Mouse (Mus musculus) B cell, adult 2 months (primary cell): ENCODE data around the gene Ogg1.

ENCODE experiments used
- DNase-seq, 2 experiments: peaks; one replicate each; pipeline ENCODE4 v3.0.0; 2022

The Ogg1 gene

GRCm38 (mm10) chr6:113373491-113373890, 46.7 kb downstream of the Ogg1 start:
- DNase-seq, result no peak

DNA sequence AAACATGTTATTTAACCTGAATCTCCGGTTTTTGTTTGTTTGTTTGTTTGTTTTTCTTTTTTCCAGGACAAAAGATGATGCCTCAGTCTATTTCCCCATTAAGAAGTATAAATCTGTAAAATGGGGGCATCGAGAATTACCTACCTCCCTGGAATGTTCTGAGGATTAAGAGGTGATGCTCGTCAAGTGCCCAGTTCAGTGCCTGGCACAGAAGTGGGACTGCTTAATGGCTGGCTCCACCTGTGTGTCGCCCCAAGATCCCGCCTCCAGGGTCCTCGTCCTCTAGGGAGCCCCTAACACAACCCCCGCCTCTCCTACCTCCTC, 50.4 kb downstream of the Ogg1 start:
- DNase-seq, result no peak

DNA sequence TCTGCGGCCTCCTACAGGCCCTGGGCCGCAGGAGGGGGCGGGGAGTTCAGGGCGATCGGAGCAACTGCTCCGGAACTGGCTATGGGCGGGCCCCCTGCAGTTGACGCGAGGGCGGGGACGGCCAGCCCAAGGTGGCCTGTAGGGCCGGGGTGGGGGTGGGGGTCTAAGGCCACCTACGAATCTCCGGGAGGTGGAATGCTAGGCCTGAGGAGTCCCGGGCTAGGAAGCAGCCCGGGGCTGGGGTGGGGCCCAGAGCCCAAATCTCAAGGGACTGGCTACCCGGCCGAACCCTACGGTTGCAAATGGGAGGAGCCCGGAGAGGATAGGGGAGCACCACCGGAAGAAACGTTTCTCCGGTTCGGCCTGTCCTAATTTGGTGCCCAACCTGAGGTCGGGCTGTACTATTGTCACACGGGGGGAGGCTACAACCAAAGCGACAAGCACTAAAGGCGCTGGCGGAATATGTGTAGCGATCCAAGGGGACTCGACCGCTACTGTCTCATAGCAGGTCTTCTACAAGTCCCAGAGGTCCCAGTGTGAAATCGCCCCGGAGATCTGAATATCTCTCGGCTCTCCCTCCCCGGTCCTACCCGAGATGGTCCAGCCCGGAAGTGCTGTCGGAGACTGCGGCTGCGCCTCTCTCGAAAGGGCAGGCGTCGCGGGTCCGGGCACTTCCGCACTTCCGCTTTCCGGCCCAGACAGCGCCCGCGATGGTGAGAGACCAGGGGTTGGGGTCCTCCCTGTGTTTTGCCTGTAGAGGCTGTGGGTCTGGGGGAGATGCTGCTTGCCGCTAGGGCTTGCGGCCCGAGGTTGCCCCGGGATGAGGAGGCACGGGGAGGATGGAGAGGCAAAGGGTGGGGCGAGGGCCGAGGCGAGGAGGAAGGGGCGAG, 51.0 kb downstream of the Ogg1 start, which contains the start of the genes Tada3 and Arpc4:
TSS of gene Tada3 (minus strand) at position 388 of the 890 bp plus-strand sequence.
TSS of gene Arpc4 (plus strand) at position 620 of the 890 bp plus-strand sequence.
- DNase-seq, result peak; percentile 94

DNA sequence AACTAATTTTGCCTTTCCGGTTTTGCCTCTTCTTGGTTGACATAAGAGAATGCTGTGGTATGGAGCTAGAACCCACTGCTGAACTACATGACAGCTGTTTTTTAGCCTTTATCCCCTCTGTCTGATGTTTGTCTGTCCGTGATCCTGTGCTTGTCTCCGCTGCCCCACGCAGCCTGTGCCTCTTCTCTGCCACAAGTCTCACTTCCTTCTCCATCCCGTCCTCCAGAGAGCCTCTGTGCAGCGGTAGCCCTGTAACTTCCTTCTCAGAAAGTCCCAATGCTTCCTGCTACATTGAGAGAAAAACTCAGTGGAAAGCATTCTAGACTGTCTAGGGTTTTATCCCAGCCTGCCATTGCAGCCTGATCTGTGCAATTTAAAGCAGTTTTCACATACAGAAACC, 52.5 kb downstream of the Ogg1 start:
- DNase-seq, result peak; percentile 37 to 43

- DNase-seq, result peak in 1 of 2 experiments; percentile 9
Observed at GRCm38 (mm10) chr6:113380480-113380879, 53.7 kb downstream of the Ogg1 start.

DNA sequence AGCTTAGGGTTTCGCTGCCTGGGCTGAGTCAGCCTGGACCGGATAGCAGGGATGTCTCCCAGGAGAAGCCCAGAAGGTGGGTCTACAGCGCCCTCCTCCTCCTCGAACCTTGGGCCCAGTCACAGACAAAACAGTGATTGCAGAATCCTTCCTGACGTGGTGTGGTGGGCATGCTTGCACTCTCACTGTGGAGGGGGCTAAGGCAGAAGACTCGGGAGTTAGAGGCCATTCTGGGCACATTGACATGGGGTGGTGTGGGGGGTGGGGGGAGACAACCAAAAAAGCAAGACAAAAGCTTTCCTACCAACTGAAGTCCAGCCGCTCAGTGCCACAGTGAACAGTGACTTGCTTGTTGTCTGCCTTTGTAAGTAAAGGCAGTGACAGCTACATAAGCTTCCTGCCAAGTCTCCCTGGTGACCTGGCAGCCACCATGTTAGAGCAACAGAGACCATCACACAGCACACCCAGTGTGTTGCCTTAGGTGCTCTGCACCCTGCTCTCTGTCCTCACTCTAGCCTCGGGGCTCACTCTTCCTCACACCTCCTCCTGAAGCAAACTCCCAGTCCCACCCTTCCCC, 57.7 kb downstream of the Ogg1 start:
- DNase-seq, result no peak
